Mouse (Mus musculus) limb, embryonic 11.5 days (tissue): Measurements from ENCODE around the gene Plxnc1. TPM values are rescaled to one million over a fixed set of nuclear protein-coding genes. Genes with fewer than 3 reads are reported as not detected.

Source experiments
- ATAC-seq: fragments of 200-750 bp; cut with Nextera tagmentation; 2 replicates; pipeline ENCODE4 v1.8.0; 2017; ENCODE audit warnings: low read depth; ENCODE audit not compliant: insufficient number of reproducible peaks, low FRiP score, low TSS enrichment
- DNase-seq: peaks from one replicate; pipeline ENCODE4 v3.0.0-alpha.2; 2015; ENCODE audit warnings: low spot score
- H3K27ac ChIP-seq: fragments of 300-500 bp; sonication (generic); replicated peaks from 2 replicates; pipeline ENCODE4 v1.5.1; 2014; ENCODE audit warnings: low read depth, mild to moderate bottlenecking, low read length
- H3K27me3 ChIP-seq: fragments of 300-500 bp; sonication (generic); 2 replicates; pipeline ENCODE4 v1.6.1; 2014; ENCODE audit warnings: mild to moderate bottlenecking, low read length, mixed read lengths; ENCODE audit not compliant: control insufficient read depth, insufficient read depth
- H3K36me3 ChIP-seq: fragments of 300-500 bp; sonication (generic); 2 replicates; pipeline ENCODE4 v1.6.1; 2014; ENCODE audit warnings: mild to moderate bottlenecking, low read length, moderate library complexity, mixed read lengths; ENCODE audit not compliant: control insufficient read depth, insufficient read depth
- H3K4me1 ChIP-seq: fragments of 300-500 bp; sonication (generic); 2 replicates; pipeline ENCODE4 v1.6.1; 2014; ENCODE audit warnings: low read length, mixed read lengths; ENCODE audit not compliant: control insufficient read depth, insufficient read depth
- H3K4me2 ChIP-seq: fragments of 300-500 bp; sonication (generic); 2 replicates; pipeline ENCODE4 v1.6.1; 2014; ENCODE audit warnings: low read depth, mild to moderate bottlenecking, moderate library complexity; ENCODE audit not compliant: severe bottlenecking
- H3K4me3 ChIP-seq: fragments of 300-500 bp; sonication (generic); 2 replicates; pipeline ENCODE4 v1.5.1; 2014; ENCODE audit warnings: low read depth, low read length
- H3K9ac ChIP-seq: fragments of 300-500 bp; sonication (generic); 2 replicates; pipeline ENCODE4 v1.6.1; 2014; ENCODE audit warnings: mild to moderate bottlenecking, low read length
- H3K9me3 ChIP-seq: fragments of 300-500 bp; sonication (generic); 2 replicates; pipeline ENCODE4 v1.6.1; 2016; ENCODE audit warnings: low read length; ENCODE audit not compliant: control insufficient read depth
- WGBS: fragments of 180-500 bp; shearing (Covaris S2); extraction: QIAGEN DNeasy Blood & Tissue Kit; methylation state at CpG from one replicate; pipeline ENCODE4 v1.1.7; 2014; 5-methylcytosine and 5-hydroxymethylcytosine counted together
- polyA plus RNA-seq: library from polyadenylated mRNA; unstranded; fragments of >200 nt; fragmentation: Nextera tagmentation; extraction: Ambion mirVana; gene quantifications from 2 replicates; pipeline ENCODE4 v1.2.1, GENCODE M21; 2014

The Plxnc1 gene
- polyA plus RNA-seq, 1 experiment from 2014 or later: 0.81 TPM

- H3K27ac ChIP-seq: no peak overlapping the region
- 62% methylated on average over 17 of the region's 17 CpGs for WGBS
- H3K9me3 ChIP-seq: no peaks in the 10 kb centered on the region
- ATAC-seq: no peak
- no peak overlapping the region for H3K9ac ChIP-seq
- no peaks in the 10 kb centered on the region for H3K36me3 ChIP-seq
- no peak overlapping the region for H3K4me3 ChIP-seq
- no peaks in the 10 kb centered on the region for H3K27me3 ChIP-seq
- no peaks in the 10 kb centered on the region for H3K4me1 ChIP-seq
- no peak for DNase-seq
- H3K4me2 ChIP-seq: no peak overlapping the region
These were observed 132.5 kb downstream of the Plxnc1 start for GRCm38 (mm10) chr10:94811907-94812851.

GRCm38 (mm10) chr10:94809946-94810472 is 134.6 kb downstream of the Plxnc1 start:
- Histone ChIP-seq H3K9ac (no peak overlapping the region), H3K4me2 (no peak overlapping the region), H3K36me3 (no peaks in the 10 kb centered on the region), H3K4me1 (no peaks in the 10 kb centered on the region), H3K27me3 (no peaks in the 10 kb centered on the region), H3K9me3 (no peaks in the 10 kb centered on the region), H3K27ac (no peak overlapping the region), H3K4me3 (no peak overlapping the region)
- WGBS: 69% methylated on average over 7 of the region's 7 CpGs
- ATAC-seq (no peak), DNase-seq (no peak)

GRCm38 (mm10) chr10:94808275-94808674 is 136.4 kb downstream of the Plxnc1 start:
- no peak overlapping the region for H3K4me2 ChIP-seq
- H3K36me3 ChIP-seq: no peaks in the 10 kb centered on the region
- DNase-seq (no peak), ATAC-seq (no peak)
- 31% methylated on average over 6 of the region's 6 CpGs for WGBS
- H3K9me3 ChIP-seq: no peaks in the 10 kb centered on the region
- no peaks in the 10 kb centered on the region for H3K4me1 ChIP-seq
- H3K4me3 ChIP-seq: no peak overlapping the region
- no peak overlapping the region for H3K9ac ChIP-seq
- H3K27me3 ChIP-seq: no peaks in the 10 kb centered on the region
- no peak overlapping the region for H3K27ac ChIP-seq

- DNase-seq: no peak
- no peaks in the 10 kb centered on the region for H3K36me3 ChIP-seq
- H3K27ac ChIP-seq: no peak overlapping the region
- no peaks in the 10 kb centered on the region for H3K9me3 ChIP-seq
- H3K9ac ChIP-seq: no peak overlapping the region
- H3K4me1 ChIP-seq: no peaks in the 10 kb centered on the region
- ATAC-seq: no peak
- H3K27me3 ChIP-seq: no peaks in the 10 kb centered on the region
- WGBS: 77% methylated on average over 7 of the region's 7 CpGs
- no peak overlapping the region for H3K4me3 ChIP-seq
- no peak overlapping the region for H3K4me2 ChIP-seq
These were observed 137.3 kb downstream of the Plxnc1 start for GRCm38 (mm10) chr10:94807323-94807722.

DNA sequence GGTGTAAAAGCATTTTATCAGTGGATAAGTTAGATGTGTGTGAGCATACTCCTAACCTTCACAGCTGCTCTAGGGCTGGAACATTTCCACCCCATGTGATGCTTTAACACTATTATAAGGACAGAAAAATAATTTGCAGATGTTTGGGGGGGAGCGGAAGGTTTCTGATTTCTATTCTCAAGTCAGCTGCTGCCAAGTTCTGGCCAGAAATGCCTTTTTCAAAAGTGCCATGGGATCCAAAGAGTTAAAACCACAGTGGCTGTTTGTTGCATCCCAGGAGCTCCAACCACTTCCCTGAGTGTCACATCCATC is 139.8 kb downstream of the Plxnc1 start:
- Histone ChIP-seq H3K4me3 (no peak overlapping the region), H3K4me2 (no peak overlapping the region), H3K27ac (no peak overlapping the region), H3K4me1 (no peaks in the 10 kb centered on the region), H3K9ac (no peak overlapping the region), H3K9me3 (no peaks in the 10 kb centered on the region), H3K27me3 (no peaks in the 10 kb centered on the region), H3K36me3 (no peaks in the 10 kb centered on the region)
- DNase-seq (no peak), ATAC-seq (no peak)
- WGBS: 94% methylated on average over 1 of the region's 1 CpGs

DNA sequence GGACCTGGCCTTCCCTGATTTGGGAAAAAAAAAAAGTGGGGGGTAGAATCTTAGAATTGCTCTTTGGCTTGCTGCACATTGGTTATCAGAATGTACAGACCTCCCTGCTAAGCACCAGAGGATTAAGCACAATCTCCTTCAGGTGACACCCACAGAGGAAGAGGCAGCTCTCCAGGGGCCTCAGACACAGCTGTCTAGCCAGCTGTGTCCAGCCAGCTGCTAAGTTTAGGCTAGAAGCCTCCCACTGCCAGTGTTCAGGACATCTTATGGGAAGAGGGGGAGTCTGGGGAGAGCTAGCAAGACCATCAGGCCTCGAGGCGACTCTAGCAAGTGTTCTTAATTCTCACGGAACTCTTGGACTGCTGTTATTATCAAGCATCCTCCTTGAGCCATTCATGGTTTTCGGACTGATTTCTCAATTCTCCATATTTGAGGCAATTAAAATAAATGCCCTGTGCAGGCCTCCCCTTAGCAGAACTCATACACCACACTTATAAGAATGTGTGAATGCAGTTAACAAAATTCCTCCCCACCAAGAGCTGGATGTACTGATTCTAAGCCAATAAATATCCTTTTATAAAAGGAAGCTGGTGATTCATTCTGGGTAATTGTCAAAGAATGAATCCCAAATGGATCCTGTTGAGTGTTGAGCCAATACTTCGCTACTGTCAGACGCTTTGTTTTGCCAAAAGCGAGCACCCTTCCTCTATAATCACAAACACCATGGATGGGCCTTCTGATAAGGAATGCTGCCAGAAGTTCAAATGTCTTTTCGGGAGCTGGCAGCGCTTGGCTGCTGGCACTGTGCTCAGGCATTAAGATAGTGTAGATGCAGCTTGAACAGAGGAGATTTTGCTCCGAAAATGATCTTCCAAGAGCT is 140.4 kb downstream of the Plxnc1 start:
- H3K27ac ChIP-seq: no peak overlapping the region
- no peaks in the 10 kb centered on the region for H3K27me3 ChIP-seq
- no peak overlapping the region for H3K9ac ChIP-seq
- no peak overlapping the region for H3K4me3 ChIP-seq
- no peaks in the 10 kb centered on the region for H3K4me1 ChIP-seq
- H3K9me3 ChIP-seq: no peaks in the 10 kb centered on the region
- H3K4me2 ChIP-seq: no peak overlapping the region
- DNase-seq (no peak), ATAC-seq (no peak)
- WGBS: 86% methylated on average over 10 of the region's 10 CpGs
- H3K36me3 ChIP-seq: no peaks in the 10 kb centered on the region

GRCm38 (mm10) chr10:94800677-94801354 is 143.8 kb downstream of the Plxnc1 start:
- H3K4me2 ChIP-seq: no peak overlapping the region
- 81% methylated on average over 7 of the region's 7 CpGs for WGBS
- H3K27me3 ChIP-seq: no peaks in the 10 kb centered on the region
- no peaks in the 10 kb centered on the region for H3K36me3 ChIP-seq
- no peak for ATAC-seq
- DNase-seq: no peak
- no peaks in the 10 kb centered on the region for H3K9me3 ChIP-seq
- no peak overlapping the region for H3K4me3 ChIP-seq
- no peak overlapping the region for H3K9ac ChIP-seq
- no peaks in the 10 kb centered on the region for H3K4me1 ChIP-seq
- H3K27ac ChIP-seq: no peak overlapping the region
